Mouse (Mus musculus) induced T-regulatory cell, adult 2 months (primary cell): Measurements from ENCODE around the gene Tmem150a.

Experiments
- DNase-seq: peaks from one replicate; pipeline ENCODE4 v3.0.0-alpha.2; 2012; ENCODE audit warnings: low read depth

Tmem150a gene

GRCm38 (mm10) chr6:72405356-72405755 lies 50.1 kb downstream of the Tmem150a start:
- no peak for DNase-seq

- DNase-seq, result peak; percentile 96
These were observed 51.9 kb downstream of the Tmem150a start for GRCm38 (mm10) chr6:72407119-72407518.
